Mouse (Mus musculus) myocyte (in vitro differentiated cells): ENCODE results near the gene Pfn3. TPM values are rescaled to one million over a fixed set of nuclear protein-coding genes. Genes with fewer than 3 reads are reported as not detected.
"Not testable (repeated sequence)": the region's sequence is repeated elsewhere in the genome, so short reads cannot be mapped to it uniquely, and the experiment has no call there.

ENCODE experiments used
- H3K27me3 ChIP-seq: one replicate; pipeline ENCODE4 v1.6.1; 2011; ENCODE audit not compliant: control insufficient read depth, insufficient read depth, insufficient read length
- H3K36me3 ChIP-seq: one replicate; pipeline ENCODE4 v1.6.1; 2011; ENCODE audit not compliant: control insufficient read depth, insufficient read depth
- H3K4me2 ChIP-seq: one replicate; pipeline ENCODE4 v1.6.1; 2011; ENCODE audit warnings: low read depth, control low read depth
- H3K4me3 ChIP-seq: one replicate; pipeline ENCODE4 v1.5.1; 2011; ENCODE audit warnings: mild to moderate bottlenecking, control low read depth, moderate library complexity
- H3K79me2 ChIP-seq: one replicate; pipeline ENCODE4 v1.6.1; 2011; ENCODE audit not compliant: control insufficient read depth, insufficient read depth
- H3ac ChIP-seq: one replicate; pipeline ENCODE4 v1.6.1; 2011; ENCODE audit not compliant: control insufficient read depth, insufficient read length
- CEBPB ChIP-seq: IDR thresholded peaks from 2 replicates; pipeline ENCODE4 v1.6.1; 2011; ENCODE audit warnings: mild to moderate bottlenecking, moderate library complexity; ENCODE audit not compliant: poor library complexity, insufficient read depth, severe bottlenecking
- E2F4 ChIP-seq: IDR thresholded peaks from one replicate; pipeline ENCODE4 v1.6.1; 2011; ENCODE audit warnings: mild to moderate bottlenecking, control low read depth, moderate library complexity; ENCODE audit not compliant: insufficient read depth
- MAX ChIP-seq: IDR thresholded peaks from one replicate; pipeline ENCODE4 v1.6.1; 2011; ENCODE audit warnings: low read depth, mild to moderate bottlenecking, control low read depth
- MYOD1 ChIP-seq, 3 experiments: IDR thresholded peaks; one replicate each; pipeline ENCODE4 v1.6.1; 2011; ENCODE audit warnings: control low read depth in 2 of 3, low read depth in 2 of 3, mild to moderate bottlenecking in 2 of 3, moderate library complexity in 1 of 3; ENCODE audit not compliant: insufficient read length in 2 of 3, control insufficient read depth in 1 of 3
- MYOG ChIP-seq, 3 experiments: IDR thresholded peaks; one replicate each; pipeline ENCODE4 v1.6.1; 2011; ENCODE audit warnings: control low read depth in 2 of 3, low read depth in 2 of 3, mild to moderate bottlenecking in 2 of 3; ENCODE audit not compliant: insufficient read length in 2 of 3, control insufficient read depth in 1 of 3, insufficient read depth in 1 of 3
- POLR2A ChIP-seq: IDR thresholded peaks from one replicate; pipeline ENCODE4 v1.6.1; 2011; ENCODE audit warnings: low read depth, mild to moderate bottlenecking, control low read depth, moderate library complexity; ENCODE audit not compliant: insufficient read length
- POLR2AphosphoS2 ChIP-seq: IDR thresholded peaks from one replicate; pipeline ENCODE4 v1.6.1; 2011; ENCODE audit warnings: low read depth, control low read depth; ENCODE audit not compliant: insufficient read length
- REST ChIP-seq: IDR thresholded peaks from one replicate; pipeline ENCODE4 v1.6.1; 2011; ENCODE audit warnings: mild to moderate bottlenecking, control low read depth, moderate library complexity; ENCODE audit not compliant: insufficient read depth, insufficient read length
- SRF ChIP-seq: IDR thresholded peaks from one replicate; pipeline ENCODE4 v1.6.1; 2011; ENCODE audit warnings: low read depth; ENCODE audit not compliant: control insufficient read depth, insufficient read length
- TCF12 ChIP-seq: IDR thresholded peaks from one replicate; pipeline ENCODE4 v1.6.1; 2011; ENCODE audit warnings: mild to moderate bottlenecking, control low read depth; ENCODE audit not compliant: poor library complexity, insufficient read depth, severe bottlenecking
- TCF3 ChIP-seq: IDR thresholded peaks from one replicate; pipeline ENCODE4 v1.6.1; 2011; ENCODE audit warnings: low read depth, control low read depth; ENCODE audit not compliant: insufficient read length
- USF1 ChIP-seq: IDR thresholded peaks from one replicate; pipeline ENCODE4 v1.6.1; 2011; ENCODE audit warnings: low read depth, mild to moderate bottlenecking, control low read depth, moderate library complexity
- polyA plus RNA-seq: library from polyadenylated mRNA; unstranded; fragments of >200 nt; fragmentation: generic; extraction: Trizol; gene quantifications from one replicate; pipeline ENCODE4 v1.2.1, GENCODE M21; 2012; ENCODE audit warnings: missing spikeins

Gene Pfn3
- polyA plus RNA-seq, 1 experiment: not detected

- Histone ChIP-seq H3K36me3 (no peaks in the 10 kb centered on the region), H3K4me2 (peak within 1 kb of the TSS; percentile 97), H3K27me3 (no peaks in the 10 kb centered on the region), H3ac (peak within 1 kb of the TSS; percentile 92), H3K4me3 (peak within 1 kb of the TSS; percentile 47), H3K79me2 (peaks cover 35% of the 10 kb centered on the region)
- TF ChIP-seq REST: no peak
- TF ChIP-seq E2F4: peak; percentile 7
- TF ChIP-seq POLR2A: no peak
- TF ChIP-seq TCF3: no peak
- TF ChIP-seq SRF: peak; percentile 54
Observed at GRCm38 (mm10) chr13:55444937-55445315, 29.9 kb upstream of the Pfn3 start, which contains the start of gene Grk6. Gene Grk6 (plus strand): TSS chr13:55445072.

- TF ChIP-seq TCF12 (no peak), POLR2AphosphoS2 (peak; percentile 17), MYOG (IDR thresholded peaks at IDR 0.05; ENCODE audit: control insufficient read depth in 1 of 3, insufficient read depth in 1 of 3, insufficient read length in 2 of 3, low read depth in 2 of 3) (no peak), POLR2A (peak; percentile 57), CEBPB (no peak), MYOD1 (IDR thresholded peaks at IDR 0.05; ENCODE audit: control insufficient read depth in 1 of 3, insufficient read length in 2 of 3, low read depth in 2 of 3) (no peak), MAX (no peak), REST (no peak), USF1 (no peak), SRF (peak; percentile 98)
- no peaks in the 10 kb centered on the region for H3K27me3 ChIP-seq
- peaks cover 35% of the 10 kb centered on the region for H3K79me2 ChIP-seq
- H3ac ChIP-seq: peak overlapping the region; percentile 92
- peak overlapping the region; percentile 72 for H3K4me2 ChIP-seq
- no peaks in the 10 kb centered on the region for H3K36me3 ChIP-seq
- peak overlapping the region; percentile 47 for H3K4me3 ChIP-seq
Observed at GRCm38 (mm10) chr13:55444286-55444936, 29.4 kb upstream of the Pfn3 start.

- peak overlapping the region; percentile 47 for H3K4me3 ChIP-seq
- no peaks in the 10 kb centered on the region for H3K27me3 ChIP-seq
- H3K79me2 ChIP-seq: peaks cover 33% of the 10 kb centered on the region
- no peak overlapping the region for H3ac ChIP-seq
- H3K4me2 ChIP-seq: peak overlapping the region; percentile 72
- H3K36me3 ChIP-seq: no peaks in the 10 kb centered on the region
- no peak for TF ChIP-seq POLR2A
- TF ChIP-seq REST: no peak
Observed at GRCm38 (mm10) chr13:55443799-55444285, 28.8 kb upstream of the Pfn3 start.

GRCm38 (mm10) chr13:55437111-55437629, 22.1 kb upstream of the Pfn3 start:
- H3K27me3 ChIP-seq, H3ac ChIP-seq, H3K36me3 ChIP-seq, H3K4me2 ChIP-seq, H3K79me2 ChIP-seq, H3K4me3 ChIP-seq: not testable (repeated sequence)

- Histone ChIP-seq H3K36me3 (no peaks in the 10 kb centered on the region), H3ac (no peak overlapping the region), H3K4me3 (no peak overlapping the region), H3K79me2 (no peaks in the 10 kb centered on the region), H3K4me2 (no peak overlapping the region), H3K27me3 (peaks cover 2% of the 10 kb centered on the region)
- TF ChIP-seq CEBPB (no peak), USF1 (no peak), REST (no peak), POLR2A (no peak), POLR2AphosphoS2 (no peak), MYOG (IDR thresholded peaks at IDR 0.05; ENCODE audit: control insufficient read depth in 1 of 3, insufficient read depth in 1 of 3, insufficient read length in 2 of 3, low read depth in 2 of 3) (no peak), SRF (no peak), MAX (no peak), E2F4 (no peak), TCF3 (no peak), TCF12 (no peak), MYOD1 (IDR thresholded peaks at IDR 0.05; ENCODE audit: control insufficient read depth in 1 of 3, insufficient read length in 2 of 3, low read depth in 2 of 3) (no peak)
Observed at GRCm38 (mm10) chr13:55431889-55432685, 17.1 kb upstream of the Pfn3 start.
